Mouse (Mus musculus) limb, embryonic 13.5 days (tissue): ENCODE measurements around the gene Rbck1. TPM values are rescaled to one million over a fixed set of nuclear protein-coding genes. Genes with fewer than 3 reads are reported as not detected.
"Not testable (repeated sequence)": the region's sequence is repeated elsewhere in the genome, so short reads cannot be mapped to it uniquely, and the experiment has no call there.

Experiments
- ATAC-seq: fragments of 200-750 bp; cut with Nextera tagmentation; 2 replicates; pipeline ENCODE4 v1.8.0; 2017; ENCODE audit warnings: low read depth, moderate number of reproducible peaks, moderate TSS enrichment; ENCODE audit not compliant: low FRiP score
- H3K27ac ChIP-seq: fragments of 300-500 bp; sonication (generic); 2 replicates; pipeline ENCODE4 v1.5.1; 2015; ENCODE audit warnings: inconsistent platforms, mild to moderate bottlenecking, moderate library complexity
- H3K27me3 ChIP-seq: fragments of 300-500 bp; sonication (generic); 2 replicates; pipeline ENCODE4 v1.6.1; 2015; ENCODE audit warnings: mild to moderate bottlenecking, inconsistent platforms
- H3K36me3 ChIP-seq: fragments of 300-500 bp; sonication (generic); 2 replicates; pipeline ENCODE4 v1.6.1; 2015; ENCODE audit warnings: inconsistent platforms, mild to moderate bottlenecking, moderate library complexity
- H3K4me1 ChIP-seq: fragments of 300-500 bp; sonication (generic); 2 replicates; pipeline ENCODE4 v1.6.1; 2015; ENCODE audit warnings: inconsistent platforms
- H3K4me2 ChIP-seq: fragments of 300-500 bp; sonication (generic); replicated peaks from 2 replicates; pipeline ENCODE4 v1.6.1; 2015; ENCODE audit warnings: inconsistent platforms, mild to moderate bottlenecking, moderate library complexity
- H3K4me3 ChIP-seq: fragments of 300-500 bp; sonication (generic); 2 replicates; pipeline ENCODE4 v1.5.1; 2015; ENCODE audit warnings: moderate library complexity, mild to moderate bottlenecking, inconsistent platforms
- H3K9ac ChIP-seq: fragments of 300-500 bp; sonication (generic); 2 replicates; pipeline ENCODE4 v1.6.1; 2015; ENCODE audit warnings: mild to moderate bottlenecking, inconsistent platforms
- H3K9me3 ChIP-seq: fragments of 300-500 bp; sonication (generic); 2 replicates; pipeline ENCODE4 v1.6.1; 2016; ENCODE audit warnings: inconsistent platforms
- WGBS: fragments of 180-500 bp; shearing (Covaris S2); methylation state at CpG from one replicate; pipeline ENCODE4 v1.1.7; 2015; 5-methylcytosine and 5-hydroxymethylcytosine counted together
- polyA plus RNA-seq: library from polyadenylated mRNA; unstranded; fragments of >200 nt; fragmentation: Nextera tagmentation; extraction: Ambion mirVana; gene quantifications from 2 replicates; pipeline ENCODE4 v1.2.1, GENCODE M21; 2015

Gene Rbck1
- polyA plus RNA-seq, 1 experiment from 2014 or later, result 83.3 TPM

DNA sequence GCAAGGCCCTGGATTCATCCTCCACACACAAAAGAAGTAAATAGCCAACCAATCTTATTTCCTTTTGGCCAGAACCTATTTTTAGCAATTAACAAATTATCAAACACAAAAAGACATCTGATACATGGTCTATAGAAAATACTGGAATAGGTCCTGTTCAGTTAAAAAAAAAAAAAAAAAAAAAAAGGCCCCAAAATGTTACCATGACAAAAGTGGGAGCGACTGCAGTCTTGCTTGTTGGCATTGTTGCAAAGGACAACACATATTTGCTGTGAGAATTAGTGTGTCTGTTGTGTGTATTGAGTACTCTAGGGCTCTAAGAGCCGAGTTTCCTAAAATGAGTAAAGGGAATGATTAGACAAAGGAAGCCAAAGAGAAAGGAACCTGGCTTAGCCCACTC, 40.0 kb downstream of the Rbck1 start:
- no peak overlapping the region for H3K4me3 ChIP-seq
- H3K9me3 ChIP-seq, result no peaks in the 10 kb centered on the region
- WGBS, result 69% methylated on average over 2 of the region's 2 CpGs
- no peak overlapping the region for H3K9ac ChIP-seq
- no peak overlapping the region for H3K4me2 ChIP-seq
- H3K4me1 ChIP-seq, result peaks cover 20% of the 10 kb centered on the region
- H3K36me3 ChIP-seq, result 0 out of 2 replicates have a peak, but pooled peaks cover 7% of the 10 kb centered on the region
- no peaks in the 10 kb centered on the region for H3K27me3 ChIP-seq
- H3K27ac ChIP-seq, result no peak overlapping the region
- ATAC-seq, result no peak

DNA sequence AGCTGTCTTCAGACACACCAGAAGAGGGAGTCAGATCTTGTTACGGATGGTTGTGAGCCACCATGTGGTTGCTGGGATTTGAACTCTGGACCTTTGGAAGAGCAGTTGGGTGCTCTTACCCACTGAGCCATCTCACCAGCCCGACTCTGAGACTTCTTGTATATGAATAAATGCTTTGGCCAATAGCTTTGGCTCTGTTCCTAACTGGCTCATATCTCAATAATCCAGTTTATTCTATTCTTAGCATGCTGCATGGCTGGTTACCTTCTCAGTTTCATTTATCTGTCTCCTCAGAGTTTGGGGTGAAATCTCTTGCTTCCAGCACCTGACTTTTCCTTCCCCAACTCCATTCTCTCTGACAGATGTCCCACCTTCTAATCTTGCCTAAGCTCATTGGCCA, 42.8 kb downstream of the Rbck1 start:
- 74% methylated on average over 2 of the region's 2 CpGs for WGBS
- not testable (repeated sequence) for H3K4me3 ChIP-seq, H3K27ac ChIP-seq, H3K9ac ChIP-seq, ATAC-seq, H3K4me2 ChIP-seq, H3K9me3 ChIP-seq, H3K27me3 ChIP-seq, H3K4me1 ChIP-seq
- peaks cover 26% of the 10 kb centered on the region for H3K36me3 ChIP-seq

DNA sequence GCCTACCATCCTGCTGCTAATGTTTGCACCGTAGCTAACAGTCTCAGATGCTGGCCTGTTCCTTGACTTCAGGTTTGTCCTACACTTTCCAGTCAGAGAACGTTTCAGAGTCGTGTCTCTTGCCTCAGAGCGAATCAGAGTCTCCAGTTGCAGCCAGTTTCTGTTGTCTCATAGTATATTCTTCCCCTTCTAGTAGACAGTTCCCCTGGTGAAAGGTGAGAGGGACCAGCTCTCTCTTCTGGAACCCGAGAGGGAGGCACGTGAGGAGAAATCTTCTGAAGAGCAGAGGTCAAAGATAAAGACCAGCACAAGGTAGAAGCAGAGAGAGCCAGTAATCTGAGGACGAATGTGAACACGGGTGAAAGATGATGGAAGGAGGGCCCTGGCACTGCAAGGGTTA, 44.4 kb downstream of the Rbck1 start:
- H3K9ac ChIP-seq, result no peak overlapping the region
- no peak for ATAC-seq
- no peaks in the 10 kb centered on the region for H3K27me3 ChIP-seq
- H3K9me3 ChIP-seq, result no peaks in the 10 kb centered on the region
- H3K27ac ChIP-seq, result no peak overlapping the region
- H3K4me2 ChIP-seq, result no peak overlapping the region
- H3K4me1 ChIP-seq, result 0 out of 2 replicates have a peak, but pooled peaks cover under 1% of the 10 kb centered on the region
- WGBS, result 81% methylated on average over 8 of the region's 8 CpGs
- peaks cover 42% of the 10 kb centered on the region for H3K36me3 ChIP-seq
- no peak overlapping the region for H3K4me3 ChIP-seq

DNA sequence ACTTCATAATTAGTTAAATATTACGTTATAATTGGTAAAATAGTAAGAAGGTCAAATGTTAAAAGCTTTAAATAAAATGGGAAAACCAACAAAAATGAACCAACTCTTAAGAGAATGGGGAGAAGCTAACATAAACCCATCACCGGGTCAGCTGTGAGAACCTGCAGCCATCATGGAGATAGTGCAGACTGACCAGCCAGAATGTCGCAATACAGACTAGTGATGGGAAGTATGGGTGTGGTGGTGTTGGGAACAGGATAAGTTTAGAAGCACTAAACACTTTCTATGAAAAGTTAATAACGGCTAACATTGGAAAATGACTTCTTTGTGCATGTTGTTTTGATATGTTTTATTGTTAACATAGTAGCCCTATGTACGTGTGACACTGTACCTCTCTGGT, 44.9 kb downstream of the Rbck1 start:
- H3K27ac ChIP-seq, result no peak overlapping the region
- peaks cover 46% of the 10 kb centered on the region for H3K36me3 ChIP-seq
- WGBS, result 81% methylated on average over 5 of the region's 5 CpGs
- no peaks in the 10 kb centered on the region for H3K4me1 ChIP-seq
- no peaks in the 10 kb centered on the region for H3K9me3 ChIP-seq
- no peak overlapping the region for H3K4me3 ChIP-seq
- no peak overlapping the region for H3K4me2 ChIP-seq
- H3K27me3 ChIP-seq, result no peaks in the 10 kb centered on the region
- no peak overlapping the region for H3K9ac ChIP-seq
- no peak for ATAC-seq

DNA sequence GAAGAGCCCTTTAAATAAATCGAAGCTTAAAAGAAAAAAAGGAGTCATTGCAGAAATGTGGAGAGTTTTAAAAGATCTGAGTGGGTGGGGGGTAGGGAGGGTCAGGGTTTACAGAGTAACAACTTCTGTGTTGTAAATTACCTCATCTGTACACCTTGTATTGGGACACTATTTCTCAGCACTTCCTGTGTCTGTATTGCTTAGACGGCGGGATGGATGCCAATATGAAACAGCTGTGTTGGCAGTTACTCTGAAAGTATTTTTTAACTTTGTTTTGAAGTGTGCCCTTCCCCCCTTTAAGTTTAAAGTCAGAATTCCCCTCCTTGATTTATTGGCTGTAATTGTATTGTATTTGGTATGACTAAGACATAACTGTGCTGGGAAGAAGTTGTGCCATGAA, 51.0 kb downstream of the Rbck1 start:
- H3K9ac ChIP-seq, result no peak overlapping the region
- H3K4me2 ChIP-seq, result no peak overlapping the region
- whole genome bisulfite sequencing, result 55% methylated on average over 3 of the region's 3 CpGs
- ATAC-seq, result no peak
- H3K4me3 ChIP-seq, result no peak overlapping the region
- H3K4me1 ChIP-seq, result peaks cover 4% of the 10 kb centered on the region; the same call in 1 of the 2 replicates
- H3K27me3 ChIP-seq, result no peaks in the 10 kb centered on the region
- H3K27ac ChIP-seq, result no peak overlapping the region
- H3K36me3 ChIP-seq, result peaks cover 70% of the 10 kb centered on the region
- no peaks in the 10 kb centered on the region for H3K9me3 ChIP-seq

DNA sequence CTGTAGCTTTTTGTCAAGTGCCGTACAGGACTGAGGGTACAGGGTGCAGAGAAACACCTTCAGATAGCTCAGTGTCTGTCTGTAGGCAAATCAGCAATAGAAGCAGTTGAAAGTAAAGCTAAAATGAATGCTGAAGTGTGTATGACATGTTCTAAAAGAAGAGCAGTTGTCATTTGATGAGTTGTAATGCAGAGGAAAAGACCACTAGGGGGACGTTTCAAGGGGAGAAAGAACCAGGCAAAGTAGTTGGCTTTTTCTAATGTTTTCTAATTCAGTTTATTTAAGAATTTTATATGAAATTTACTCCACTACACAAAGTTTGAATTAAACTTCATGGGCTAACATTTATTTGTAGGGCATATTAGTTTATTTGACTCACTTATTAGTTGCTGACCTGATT, 58.8 kb downstream of the Rbck1 start:
- no peak overlapping the region for H3K4me3 ChIP-seq
- H3K4me1 ChIP-seq, result no peaks in the 10 kb centered on the region
- H3K27ac ChIP-seq, result no peak overlapping the region
- 78% methylated on average over 2 of the region's 2 CpGs for WGBS
- no peaks in the 10 kb centered on the region for H3K9me3 ChIP-seq
- H3K27me3 ChIP-seq, result no peaks in the 10 kb centered on the region
- ATAC-seq, result no peak
- H3K36me3 ChIP-seq, result peaks cover 82% of the 10 kb centered on the region
- no peak overlapping the region for H3K4me2 ChIP-seq
- H3K9ac ChIP-seq, result no peak overlapping the region

Other genes with a start within 250 kb of the Rbck1 start
- gene Srxn1, start 227.1 kb downstream of the Rbck1 start, polyA plus RNA-seq, result 9.4 and 10.5 TPM in 2 replicates
- gene Tcf15, start 189.1 kb downstream of the Rbck1 start, polyA plus RNA-seq, result 7.6 and 8.8 TPM in 2 replicates
- gene Csnk2a1, start 105.8 kb downstream of the Rbck1 start, polyA plus RNA-seq, result 99.4 and 109 TPM in 2 replicates
- gene Tbc1d20, start 38.8 kb downstream of the Rbck1 start, polyA plus RNA-seq, result 47.1 and 47.7 TPM in 2 replicates
- gene Trib3, start 11.4 kb upstream of the Rbck1 start, polyA plus RNA-seq, result 1.5 and 2.2 TPM in 2 replicates
- 4.4 and 4.6 TPM in 2 replicates for gene Nrsn2, start 44.0 kb upstream of the Rbck1 start, polyA plus RNA-seq
- gene Sox12, start 65.4 kb upstream of the Rbck1 start, polyA plus RNA-seq, result 11.3 and 11.9 TPM in 2 replicates
- 45.5 and 48.6 TPM in 2 replicates for gene Zcchc3, start 82.4 kb upstream of the Rbck1 start, polyA plus RNA-seq
- 0.18 and 0.19 TPM in 2 replicates for gene 6820408C15Rik, start 82.9 kb upstream of the Rbck1 start, polyA plus RNA-seq
- not detected in 2 replicates for gene Defb23, start 132.0 kb upstream of the Rbck1 start, polyA plus RNA-seq
- not detected in 2 replicates for gene Defb20, start 144.4 kb upstream of the Rbck1 start, polyA plus RNA-seq
- gene Defb22, start 157.5 kb upstream of the Rbck1 start, polyA plus RNA-seq, result not detected in 2 replicates
- not detected in 2 replicates for gene Defb26, start 179.0 kb upstream of the Rbck1 start, polyA plus RNA-seq
- gene Defb28, start 185.6 kb upstream of the Rbck1 start, polyA plus RNA-seq, result not detected in 2 replicates
- not detected in 2 replicates for gene Defb29, start 207.4 kb upstream of the Rbck1 start, polyA plus RNA-seq
- gene Gm17416, start 236.7 kb upstream of the Rbck1 start, polyA plus RNA-seq, result not detected in 2 replicates
- gene Defb21, start 240.1 kb upstream of the Rbck1 start, polyA plus RNA-seq, result not detected in 2 replicates
- not detected in 2 replicates for gene Defb19, start 247.7 kb upstream of the Rbck1 start, polyA plus RNA-seq